Mouse (Mus musculus) myocyte (in vitro differentiated cells): Measurements from ENCODE around the gene Nps. TPM values are rescaled to one million over a fixed set of nuclear protein-coding genes. Genes with fewer than 3 reads are reported as not detected.

Experiments used
- H3K27me3 ChIP-seq: one replicate; pipeline ENCODE4 v1.6.1; 2011; ENCODE audit not compliant: control insufficient read depth, insufficient read depth, insufficient read length
- H3K36me3 ChIP-seq: one replicate; pipeline ENCODE4 v1.6.1; 2011; ENCODE audit not compliant: control insufficient read depth, insufficient read depth
- H3K4me2 ChIP-seq: one replicate; pipeline ENCODE4 v1.6.1; 2011; ENCODE audit warnings: low read depth, control low read depth
- H3K4me3 ChIP-seq: one replicate; pipeline ENCODE4 v1.5.1; 2011; ENCODE audit warnings: mild to moderate bottlenecking, control low read depth, moderate library complexity
- H3K79me2 ChIP-seq: one replicate; pipeline ENCODE4 v1.6.1; 2011; ENCODE audit not compliant: control insufficient read depth, insufficient read depth
- H3ac ChIP-seq: one replicate; pipeline ENCODE4 v1.6.1; 2011; ENCODE audit not compliant: control insufficient read depth, insufficient read length
- MAX ChIP-seq: IDR thresholded peaks from one replicate; pipeline ENCODE4 v1.6.1; 2011; ENCODE audit warnings: low read depth, mild to moderate bottlenecking, control low read depth
- MYOD1 ChIP-seq, 3 experiments: IDR thresholded peaks; one replicate each; pipeline ENCODE4 v1.6.1; 2011; ENCODE audit warnings: control low read depth in 2 of 3, low read depth in 2 of 3, mild to moderate bottlenecking in 2 of 3, moderate library complexity in 1 of 3; ENCODE audit not compliant: insufficient read length in 2 of 3, control insufficient read depth in 1 of 3
- MYOG ChIP-seq, 3 experiments: IDR thresholded peaks; one replicate each; pipeline ENCODE4 v1.6.1; 2011; ENCODE audit warnings: control low read depth in 2 of 3, low read depth in 2 of 3, mild to moderate bottlenecking in 2 of 3; ENCODE audit not compliant: insufficient read length in 2 of 3, control insufficient read depth in 1 of 3, insufficient read depth in 1 of 3
- POLR2AphosphoS2 ChIP-seq: IDR thresholded peaks from one replicate; pipeline ENCODE4 v1.6.1; 2011; ENCODE audit warnings: low read depth, control low read depth; ENCODE audit not compliant: insufficient read length
- TCF12 ChIP-seq: IDR thresholded peaks from one replicate; pipeline ENCODE4 v1.6.1; 2011; ENCODE audit warnings: mild to moderate bottlenecking, control low read depth; ENCODE audit not compliant: poor library complexity, insufficient read depth, severe bottlenecking
- polyA plus RNA-seq: library from polyadenylated mRNA; unstranded; fragments of >200 nt; fragmentation: generic; extraction: Trizol; gene quantifications from one replicate; pipeline ENCODE4 v1.2.1, GENCODE M21; 2012; ENCODE audit warnings: missing spikeins

Nps gene
- polyA plus RNA-seq, 1 experiment, result 0.05 TPM

DNA sequence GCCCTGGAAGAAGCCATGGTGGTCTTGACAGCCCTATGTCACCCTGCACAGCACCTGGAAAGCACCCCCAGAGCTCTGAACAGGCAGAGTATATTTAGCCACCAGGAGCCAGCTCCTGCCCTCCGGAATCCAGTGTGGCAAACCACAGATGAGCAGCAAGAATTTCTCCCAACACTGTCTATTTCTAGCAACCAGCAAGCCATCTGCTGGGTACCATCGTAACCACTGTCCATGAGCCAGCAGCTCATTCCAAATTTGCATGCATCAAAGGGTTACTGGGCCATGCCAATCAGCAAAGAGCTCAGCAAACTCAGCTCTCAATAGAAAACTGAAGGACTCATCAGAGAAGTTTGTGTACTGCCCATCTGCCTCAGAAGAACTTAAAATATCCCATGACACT, 46.0 kb downstream of the Nps start:
- no peak overlapping the region for H3ac ChIP-seq
- H3K27me3 ChIP-seq, result no peaks in the 10 kb centered on the region
- no peak overlapping the region for H3K4me2 ChIP-seq
- TF ChIP-seq MYOD1 (IDR thresholded peaks at IDR 0.05; ENCODE audit: control insufficient read depth in 1 of 3, insufficient read length in 2 of 3, low read depth in 2 of 3) (peak in 1 of 3 experiments; percentile 56), MAX (no peak), POLR2AphosphoS2 (no peak), TCF12 (no peak), MYOG (IDR thresholded peaks at IDR 0.05; ENCODE audit: control insufficient read depth in 1 of 3, insufficient read depth in 1 of 3, insufficient read length in 2 of 3, low read depth in 2 of 3) (peak in 2 of 3 experiments; percentile 20 to 49)
- H3K79me2 ChIP-seq, result no peaks in the 10 kb centered on the region
- H3K4me3 ChIP-seq, result no peak overlapping the region
- no peaks in the 10 kb centered on the region for H3K36me3 ChIP-seq

Other genes with a start within 250 kb of the Nps start
- not detected for gene Foxi2, start 151.6 kb downstream of the Nps start, polyA plus RNA-seq